Mouse (Mus musculus): ENCODE data around the gene Pkhd1.

GRCm38 (mm10) chr1:20302187-20302942 lies 315.5 kb downstream of the Pkhd1 start:
- TF ChIP-seq CTCF (IDR thresholded peaks at IDR 0.05; ENCODE audit: control insufficient read depth, insufficient read depth, low read length): no peak
- TF ChIP-seq POLR2A (IDR thresholded peaks at IDR 0.05; ENCODE audit: borderline replicate concordance, control insufficient read depth, low read depth, low read length): no peak
